Mouse (Mus musculus) cerebellum, postnatal 10 days (tissue): ENCODE results near the gene P2rx2.

Source experiments
- DNase-seq, 2 experiments: peaks; one replicate each; pipeline ENCODE4 v3.0.0; 2021; ENCODE audit warnings: mixed read lengths in 2 of 2

P2rx2 gene

DNA sequence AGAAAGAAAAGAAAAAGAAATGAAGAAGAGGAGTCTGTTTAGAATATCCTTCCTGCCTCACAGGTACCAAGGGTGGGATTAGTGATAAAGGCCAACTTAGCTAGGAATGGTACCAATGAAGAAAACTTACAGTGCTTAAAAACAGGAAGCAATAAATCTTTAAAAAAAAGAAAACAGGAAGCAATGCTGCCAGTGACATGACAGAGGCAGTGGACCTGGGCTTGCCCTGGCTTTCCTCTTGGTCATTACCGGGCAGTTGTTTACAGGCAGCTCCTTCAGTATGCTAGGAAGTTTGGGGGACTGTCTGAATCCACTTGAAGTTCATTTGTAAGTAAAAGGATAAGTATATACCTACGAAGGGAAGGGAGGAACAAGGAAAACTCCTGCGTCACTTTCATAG lies 12.5 kb downstream of the P2rx2 start:
- no peak for DNase-seq

DNA sequence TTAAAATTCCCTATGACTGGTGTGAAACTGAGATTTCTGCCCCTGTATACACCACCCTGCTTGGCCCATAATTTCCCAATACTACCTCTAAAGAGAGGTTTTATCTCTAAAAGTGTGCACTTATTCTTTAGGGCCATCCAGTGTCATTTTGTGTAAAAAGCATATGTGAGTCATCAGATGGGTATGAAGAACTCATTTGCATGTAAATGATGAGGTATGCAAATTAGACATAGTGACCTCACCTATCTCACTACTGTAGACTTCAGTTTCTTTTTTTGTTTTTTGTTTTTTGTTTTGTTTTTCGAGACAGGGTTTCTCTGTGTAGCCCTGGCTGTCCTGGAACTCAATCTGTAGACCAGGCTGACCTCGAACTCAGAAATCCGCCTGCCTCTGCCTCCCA lies 29.9 kb downstream of the P2rx2 start:
- DNase-seq, result no peak

DNA sequence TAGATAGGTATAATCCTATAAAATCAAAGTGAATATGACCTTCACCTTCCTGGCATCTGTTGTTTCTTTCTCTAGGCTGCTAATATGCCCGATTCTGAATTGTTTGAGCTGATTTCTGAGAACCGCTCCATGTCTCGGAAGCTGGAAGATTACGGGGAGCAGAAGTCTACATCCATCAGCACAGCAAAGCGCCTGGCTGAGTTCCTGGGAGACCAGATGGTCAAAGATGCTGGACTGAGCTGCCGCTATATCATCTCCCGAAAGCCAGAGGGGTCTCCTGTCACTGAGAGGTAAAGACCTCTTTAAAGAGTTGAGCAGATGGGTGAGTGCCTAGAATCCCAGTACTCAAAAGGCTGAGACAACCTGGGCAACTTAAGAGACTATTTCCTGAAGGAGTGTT lies 34.2 kb downstream of the P2rx2 start:
- DNase-seq, result peak; percentile 78 to 81

DNA sequence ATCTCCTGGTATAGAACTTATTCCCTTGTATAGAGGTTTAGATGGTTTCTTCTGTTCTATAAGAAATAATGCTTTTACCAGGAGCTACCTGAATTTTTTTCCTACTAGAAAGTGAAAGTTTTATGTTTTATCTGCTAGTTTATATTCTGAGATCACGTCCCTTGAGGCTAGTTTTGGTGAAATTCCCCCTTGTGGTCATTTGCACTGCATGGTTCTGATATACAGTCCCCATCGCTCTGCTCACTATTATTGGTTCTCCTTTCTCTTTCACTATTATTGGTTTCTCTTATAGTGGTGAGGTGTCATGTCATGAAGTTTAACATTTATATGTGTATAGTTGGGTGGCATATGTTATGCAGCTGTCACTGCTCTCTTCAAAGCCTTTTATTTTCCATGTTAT lies 42.4 kb downstream of the P2rx2 start:
- DNase-seq, result no peak

DNA sequence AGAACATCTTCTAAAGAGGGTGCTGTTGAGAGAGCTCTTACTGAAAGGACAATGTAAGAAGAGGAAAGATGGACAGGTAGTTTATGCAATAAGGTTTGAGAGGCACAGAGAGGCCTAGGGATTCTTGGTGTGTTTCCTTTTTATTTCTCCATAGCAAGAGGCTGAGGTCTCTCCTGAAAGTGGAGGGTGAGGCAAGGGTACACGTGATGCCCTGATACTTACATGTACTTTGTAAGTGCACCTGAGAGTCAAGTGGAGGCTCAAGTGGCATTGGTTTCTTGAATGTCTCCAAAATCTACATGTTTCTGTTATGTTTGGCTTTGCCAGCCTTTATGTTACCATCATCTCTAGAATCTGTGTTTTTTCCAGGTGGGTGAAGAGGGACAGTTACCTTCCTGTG lies 46.4 kb downstream of the P2rx2 start:
- no peak for DNase-seq

DNA sequence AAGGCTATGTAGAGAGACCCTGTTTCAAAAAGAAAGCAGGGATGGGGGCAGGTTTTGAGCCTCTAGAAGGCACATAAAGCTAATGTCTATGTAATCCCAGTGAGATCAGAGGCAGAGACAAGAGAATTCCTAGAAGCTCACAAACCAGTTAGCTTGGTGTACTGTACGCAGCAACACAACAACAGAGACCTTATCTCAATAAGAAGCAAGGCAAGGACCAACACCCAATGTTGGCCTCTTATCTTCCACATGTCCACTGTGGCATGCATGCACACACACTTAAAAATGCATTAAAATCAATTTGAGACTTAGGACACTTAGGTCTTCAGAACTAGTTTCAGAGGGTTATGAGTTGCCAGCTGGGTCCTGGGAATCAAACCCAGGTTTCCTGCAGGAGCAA lies 51.4 kb downstream of the P2rx2 start:
- no peak for DNase-seq
